Mouse (Mus musculus) bone marrow, adult 2 months (tissue): ENCODE data around the gene Cbx2. TPM values are rescaled to one million over a fixed set of nuclear protein-coding genes. Genes with fewer than 3 reads are reported as not detected.

Experiments used
- H3K27ac ChIP-seq: fragments of 200-500 bp; 2 replicates; pipeline ENCODE4 v1.5.1; 2012; ENCODE audit warnings: low read depth, mild to moderate bottlenecking, control low read depth, inconsistent platforms, low read length; ENCODE audit not compliant: control insufficient read depth, poor library complexity, insufficient read depth
- H3K4me1 ChIP-seq: fragments of 200-500 bp; 2 replicates; pipeline ENCODE4 v1.6.1; 2011; ENCODE audit warnings: low read length; ENCODE audit not compliant: control insufficient read depth, insufficient read depth
- H3K4me3 ChIP-seq: fragments of 200-500 bp; replicated peaks from 2 replicates; pipeline ENCODE3; 2011; ENCODE audit warnings: mild to moderate bottlenecking, low read depth, low read length, control low read depth; ENCODE audit not compliant: control insufficient read depth
- CTCF ChIP-seq: fragments of 200-500 bp; IDR thresholded peaks from 2 replicates; pipeline ENCODE4 v1.5.1; 2011; ENCODE audit warnings: low read length, control low read depth; ENCODE audit not compliant: control insufficient read depth, insufficient read depth
- POLR2A ChIP-seq: fragments of 200-500 bp; IDR thresholded peaks from 2 replicates; pipeline ENCODE4 v1.6.1; 2011; ENCODE audit warnings: low read depth, mild to moderate bottlenecking, control low read depth, low read length, borderline replicate concordance; ENCODE audit not compliant: control insufficient read depth
- WGBS: fragments of 180-500 bp; shearing (Covaris S2); methylation state at CpG from one replicate; pipeline ENCODE4 v1.1.7; 2018; 5-methylcytosine and 5-hydroxymethylcytosine counted together
- polyA plus RNA-seq: library from polyadenylated mRNA; stranded (reverse); fragments of >200 nt; gene quantifications from 2 replicates; pipeline ENCODE4 v1.2.4, GENCODE M21; 2011; ENCODE audit warnings: low replicate concordance; ENCODE audit not compliant: missing spikeins, insufficient read depth, insufficient read length

Cbx2 gene
- polyA plus RNA-seq, 1 experiment, result 2.8 TPM

- Histone ChIP-seq H3K4me1 (no peaks in the 10 kb centered on the region; the same call in 1 of the 2 replicates), H3K27ac (no peak overlapping the region), H3K4me3 (no peak overlapping the region)
- no peak for TF ChIP-seq POLR2A
- peak; percentile 63 for TF ChIP-seq CTCF
- WGBS, result 9% methylated on average over 15 of the region's 15 CpGs
Observed at GRCm38 (mm10) chr11:119051927-119052660, 29.3 kb downstream of the Cbx2 start.

GRCm38 (mm10) chr11:119052661-119053256 is 30.0 kb downstream of the Cbx2 start:
- WGBS, result 10% methylated on average over 13 of the region's 13 CpGs
- H3K27ac ChIP-seq, result no peak overlapping the region

GRCm38 (mm10) chr11:119053257-119053670 is 30.5 kb downstream of the Cbx2 start:
- peak overlapping the region; percentile 47 for H3K4me3 ChIP-seq
- TF ChIP-seq POLR2A (no peak; the same call in 1 of the 2 replicates), CTCF (peak; percentile 32; the same call in 1 of the 2 replicates)
- H3K27ac ChIP-seq, result no peak overlapping the region
- H3K4me1 ChIP-seq, result peaks cover 1% of the 10 kb centered on the region; the same call in 1 of the 2 replicates
- WGBS, result under 1% methylated on average over 40 of the region's 42 CpGs

More at GRCm38 (mm10) chr11:119052661-119053256, 30.0 kb downstream of the Cbx2 start:
- Histone ChIP-seq H3K4me3 (peak overlapping the region; percentile 19), H3K4me1 (peaks cover under 1% of the 10 kb centered on the region; the same call in 1 of the 2 replicates)
- no peak for TF ChIP-seq POLR2A
- no peak for TF ChIP-seq CTCF

GRCm38 (mm10) chr11:119053738-119054350 is 31.1 kb downstream of the Cbx2 start:
- no peak overlapping the region for H3K27ac ChIP-seq
- H3K4me1 ChIP-seq, result peaks cover 1% of the 10 kb centered on the region; the same call in 1 of the 2 replicates
- TF ChIP-seq POLR2A, result no peak
- no peak for TF ChIP-seq CTCF
- H3K4me3 ChIP-seq, result peak overlapping the region; percentile 47
- WGBS, result 3% methylated on average over 34 of the region's 35 CpGs

GRCm38 (mm10) chr11:119054351-119055345 is 31.9 kb downstream of the Cbx2 start:
- TF ChIP-seq CTCF, result peak; percentile 56; the same call in 1 of the 2 replicates
- TF ChIP-seq POLR2A, result no peak; the same call in 1 of the 2 replicates
- Histone ChIP-seq H3K4me1 (peaks cover 1% of the 10 kb centered on the region; the same call in 1 of the 2 replicates), H3K27ac (no peak overlapping the region), H3K4me3 (no peak overlapping the region)
- 6% methylated on average over 47 of the region's 47 CpGs for WGBS

GRCm38 (mm10) chr11:119055571-119056131 is 32.9 kb downstream of the Cbx2 start:
- H3K27ac ChIP-seq, result no peak overlapping the region
- peaks cover 1% of the 10 kb centered on the region; the same call in 1 of the 2 replicates for H3K4me1 ChIP-seq
- whole genome bisulfite sequencing, result 2% methylated on average over 32 of the region's 32 CpGs
- TF ChIP-seq CTCF (no peak), POLR2A (no peak)
- no peak overlapping the region for H3K4me3 ChIP-seq

GRCm38 (mm10) chr11:119056301-119057211 is 33.8 kb downstream of the Cbx2 start:
- TF ChIP-seq CTCF, result no peak
- peak; percentile 50; the same call in 1 of the 2 replicates for TF ChIP-seq POLR2A
- Histone ChIP-seq H3K27ac (peak overlapping the region; percentile 77), H3K4me1 (peaks cover 1% of the 10 kb centered on the region; the same call in 1 of the 2 replicates), H3K4me3 (peak overlapping the region; percentile 55)
- under 1% methylated on average over 59 of the region's 65 CpGs for WGBS
